Mouse (Mus musculus) lung, postnatal 0 days (tissue): ENCODE measurements at regions not wholly inside any gene's neighbourhood (a gene's known extent, or its start where the extent isn't known, plus 50 kb on each side); places are given as distances from the start of the nearest gene placed in this dataset.

Experiments used
- ATAC-seq: fragments of 200-750 bp; cut with Nextera tagmentation; 2 replicates; pipeline ENCODE4 v1.8.0; 2017; ENCODE audit warnings: moderate library complexity
- DNase-seq: peaks from one replicate; pipeline ENCODE4 v3.0.0-alpha.2; 2016; ENCODE audit warnings: low spot score
- H3K27ac ChIP-seq: fragments of 300-500 bp; sonication (generic); 2 replicates; pipeline ENCODE4 v1.5.1; 2014; ENCODE audit warnings: antibody characterized with exemption, mild to moderate bottlenecking, low read length, mixed read lengths
- H3K27me3 ChIP-seq: fragments of 300-500 bp; sonication (generic); replicated peaks from 2 replicates; pipeline ENCODE4 v1.6.1; 2014; ENCODE audit warnings: low read length, mixed read lengths; ENCODE audit not compliant: insufficient read depth
- H3K36me3 ChIP-seq: fragments of 300-500 bp; sonication (generic); 2 replicates; pipeline ENCODE4 v1.6.1; 2014; ENCODE audit warnings: low read length, mixed read lengths; ENCODE audit not compliant: insufficient read depth
- H3K4me1 ChIP-seq: fragments of 300-500 bp; sonication (generic); 2 replicates; pipeline ENCODE4 v1.6.1; 2014; ENCODE audit warnings: antibody characterized with exemption, low read depth, low read length, mixed read lengths; ENCODE audit not compliant: insufficient read depth
- H3K4me2 ChIP-seq: fragments of 300-500 bp; sonication (generic); replicated peaks from 2 replicates; pipeline ENCODE4 v1.6.1; 2014; ENCODE audit warnings: low read depth, mild to moderate bottlenecking, low read length, moderate library complexity, mixed read lengths
- H3K4me3 ChIP-seq: fragments of 300-500 bp; sonication (generic); 2 replicates; pipeline ENCODE4 v1.5.1; 2014; ENCODE audit warnings: low read depth, low read length
- H3K9ac ChIP-seq: fragments of 300-500 bp; sonication (generic); replicated peaks from 2 replicates; pipeline ENCODE4 v1.6.1; 2014; ENCODE audit warnings: low read depth, mild to moderate bottlenecking
- H3K9me3 ChIP-seq: fragments of 300-500 bp; sonication (generic); 2 replicates; pipeline ENCODE4 v1.6.1; 2016; ENCODE audit warnings: low read length, mixed read lengths
- CTCF ChIP-seq: IDR thresholded peaks from 2 replicates; pipeline ENCODE4 v1.5.1; 2016; ENCODE audit warnings: antibody characterized with exemption, mild to moderate bottlenecking
- EP300 ChIP-seq: IDR thresholded peaks from 2 replicates; pipeline ENCODE4 v1.6.1; 2016; ENCODE audit warnings: antibody characterized with exemption, mild to moderate bottlenecking, control low read depth
- WGBS: fragments of 180-500 bp; shearing (Covaris S2); extraction: QIAGEN DNeasy Blood & Tissue Kit; methylation state at CpG from one replicate; pipeline ENCODE4 v1.1.7; 2014; 5-methylcytosine and 5-hydroxymethylcytosine counted together

- no peaks in the 10 kb centered on the region for H3K4me1 ChIP-seq
- no peak overlapping the region for H3K27ac ChIP-seq
- no peaks in the 10 kb centered on the region for H3K9me3 ChIP-seq
- no peaks in the 10 kb centered on the region for H3K36me3 ChIP-seq
- no peak for ATAC-seq
- DNase-seq: no peak
- 70% methylated on average over 6 of the region's 6 CpGs for WGBS
- no peak overlapping the region for H3K9ac ChIP-seq
- H3K4me3 ChIP-seq: no peak overlapping the region
- TF ChIP-seq CTCF: no peak
- no peak for TF ChIP-seq EP300
- no peak overlapping the region for H3K4me2 ChIP-seq
- no peaks in the 10 kb centered on the region for H3K27me3 ChIP-seq
These were observed 442.9 kb upstream of the Trpc7 start for GRCm38 (mm10) chr13:57338676-57339075.

GRCm38 (mm10) chr13:57336596-57336995 is 440.8 kb upstream of the Trpc7 start:
- no peak overlapping the region for H3K9ac ChIP-seq
- H3K4me2 ChIP-seq: no peak overlapping the region
- WGBS: 81% methylated on average over 8 of the region's 8 CpGs
- ATAC-seq: no peak
- no peak overlapping the region for H3K27ac ChIP-seq
- H3K9me3 ChIP-seq: no peaks in the 10 kb centered on the region
- no peaks in the 10 kb centered on the region for H3K4me1 ChIP-seq
- H3K4me3 ChIP-seq: no peak overlapping the region
- H3K27me3 ChIP-seq: no peaks in the 10 kb centered on the region
- H3K36me3 ChIP-seq: no peaks in the 10 kb centered on the region
- no peak for TF ChIP-seq CTCF
- TF ChIP-seq EP300: no peak
- DNase-seq: no peak

DNA sequence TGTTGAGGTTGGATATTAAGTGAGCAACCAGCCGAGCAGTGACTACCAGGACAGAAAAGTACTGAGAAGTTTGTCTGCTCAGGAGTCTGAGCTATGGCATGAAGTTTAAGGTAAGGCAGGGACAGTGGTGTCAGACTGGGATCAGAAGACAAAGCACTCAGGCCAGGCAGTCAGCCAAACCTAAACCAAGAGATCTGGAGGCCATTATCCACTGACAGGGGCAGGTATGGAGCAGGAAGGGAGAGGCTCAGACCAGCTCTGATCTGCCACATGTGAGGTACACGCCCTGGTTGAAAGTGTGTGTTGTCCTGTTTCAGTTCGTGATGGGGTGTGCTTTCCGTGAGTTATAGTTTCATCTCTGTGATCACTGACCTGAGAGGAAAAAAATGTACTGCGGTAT is 437.2 kb upstream of the Trpc7 start:
- H3K36me3 ChIP-seq: no peaks in the 10 kb centered on the region
- H3K9ac ChIP-seq: no peak overlapping the region
- ATAC-seq (no peak), DNase-seq (no peak)
- H3K27ac ChIP-seq: no peak overlapping the region
- H3K4me1 ChIP-seq: no peaks in the 10 kb centered on the region
- no peak for TF ChIP-seq CTCF
- H3K9me3 ChIP-seq: no peaks in the 10 kb centered on the region
- H3K4me3 ChIP-seq: no peak overlapping the region
- no peaks in the 10 kb centered on the region for H3K27me3 ChIP-seq
- WGBS: 72% methylated on average over 5 of the region's 5 CpGs
- H3K4me2 ChIP-seq: no peak overlapping the region

- Histone ChIP-seq H3K9ac (no peak overlapping the region), H3K27ac (no peak overlapping the region), H3K27me3 (no peaks in the 10 kb centered on the region), H3K4me3 (no peak overlapping the region), H3K4me1 (no peaks in the 10 kb centered on the region), H3K36me3 (no peaks in the 10 kb centered on the region), H3K9me3 (no peaks in the 10 kb centered on the region), H3K4me2 (no peak overlapping the region)
- ATAC-seq (no peak), DNase-seq (no peak)
- TF ChIP-seq CTCF: no peak
- TF ChIP-seq EP300: no peak
- 38% methylated on average over 5 of the region's 5 CpGs for WGBS
These were observed 436.1 kb upstream of the Trpc7 start for GRCm38 (mm10) chr13:57331868-57332267.

- Histone ChIP-seq H3K9ac (no peak overlapping the region), H3K9me3 (no peaks in the 10 kb centered on the region), H3K4me2 (no peak overlapping the region), H3K27ac (no peak overlapping the region), H3K36me3 (no peaks in the 10 kb centered on the region), H3K4me3 (no peak overlapping the region), H3K4me1 (no peaks in the 10 kb centered on the region), H3K27me3 (no peaks in the 10 kb centered on the region)
- no peak for TF ChIP-seq EP300
- no peak for TF ChIP-seq CTCF
- ATAC-seq: no peak
- WGBS: 82% methylated on average over 6 of the region's 6 CpGs
- no peak for DNase-seq
These were observed 429.6 kb upstream of the Trpc7 start for GRCm38 (mm10) chr13:57325306-57325925.

GRCm38 (mm10) chr13:57316211-57317005 is 420.6 kb upstream of the Trpc7 start:
- no peaks in the 10 kb centered on the region for H3K9me3 ChIP-seq
- ATAC-seq (no peak), DNase-seq (no peak)
- H3K4me3 ChIP-seq: no peak overlapping the region
- no peak overlapping the region for H3K9ac ChIP-seq
- 34% methylated on average over 11 of the region's 11 CpGs for WGBS
- H3K4me2 ChIP-seq: no peak overlapping the region
- TF ChIP-seq EP300: no peak
- no peaks in the 10 kb centered on the region for H3K4me1 ChIP-seq
- no peak overlapping the region for H3K27ac ChIP-seq
- H3K36me3 ChIP-seq: no peaks in the 10 kb centered on the region
- H3K27me3 ChIP-seq: no peaks in the 10 kb centered on the region
